Mouse (Mus musculus) forebrain, embryonic 10.5 days (tissue): ENCODE measurements at regions not wholly inside any gene's neighbourhood (a gene's known extent, or its start where the extent isn't known, plus 50 kb on each side); places are given as distances from the start of the nearest gene placed in this dataset.

Experiments used
- DNase-seq: peaks from one replicate; pipeline ENCODE4 v3.0.0-alpha.2; 2017; ENCODE audit warnings: low spot score; ENCODE audit errors: extremely low spot score
- H3K27ac ChIP-seq: fragments of 300-500 bp; sonication (generic); 2 replicates; pipeline ENCODE4 v1.5.1; 2016; ENCODE audit warnings: mild to moderate bottlenecking
- H3K27me3 ChIP-seq: fragments of 300-500 bp; sonication (generic); 2 replicates; pipeline ENCODE4 v1.6.1; 2016; ENCODE audit warnings: mild to moderate bottlenecking; ENCODE audit not compliant: poor library complexity, severe bottlenecking
- H3K36me3 ChIP-seq: fragments of 300-500 bp; sonication (generic); replicated peaks from 2 replicates; pipeline ENCODE4 v1.6.1; 2016; ENCODE audit warnings: mild to moderate bottlenecking, moderate library complexity
- H3K4me1 ChIP-seq: fragments of 300-500 bp; sonication (generic); 2 replicates; pipeline ENCODE4 v1.6.1; 2016
- H3K4me3 ChIP-seq: fragments of 300-500 bp; sonication (generic); 2 replicates; pipeline ENCODE4 v1.5.1; 2016; ENCODE audit warnings: mild to moderate bottlenecking, moderate library complexity
- H3K9me3 ChIP-seq: fragments of 300-500 bp; sonication (generic); 2 replicates; pipeline ENCODE4 v1.6.1; 2016; ENCODE audit warnings: mild to moderate bottlenecking, moderate library complexity
- WGBS: fragments of 180-500 bp; shearing (Covaris S2); methylation state at CpG from one replicate; pipeline ENCODE4 v1.1.7; 2016; 5-methylcytosine and 5-hydroxymethylcytosine counted together

DNA sequence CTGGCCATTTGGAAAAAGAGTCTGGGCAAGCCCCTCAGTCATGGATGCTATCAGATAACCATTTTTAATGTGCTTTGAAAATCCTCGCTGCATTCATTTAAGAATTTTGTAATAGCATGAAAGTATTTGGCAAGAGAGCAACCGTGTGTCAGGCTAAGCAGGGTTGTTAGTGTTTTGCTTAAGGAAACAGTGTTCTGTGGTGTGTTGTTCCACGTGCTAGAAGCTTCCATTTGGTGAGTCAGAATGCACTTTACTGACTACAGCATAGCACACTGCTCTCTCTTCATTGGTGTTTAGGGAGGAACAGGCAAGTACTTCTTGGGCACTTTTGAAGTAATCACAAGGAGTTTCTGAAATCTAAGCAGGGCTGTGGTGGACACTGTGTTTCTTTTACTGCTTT, 661.0 kb upstream of the Pkn2 start:
- Histone ChIP-seq H3K9me3 (no peaks in the 10 kb centered on the region), H3K4me3 (no peak overlapping the region), H3K27me3 (no peaks in the 10 kb centered on the region), H3K4me1 (no peaks in the 10 kb centered on the region), H3K27ac (no peak overlapping the region), H3K36me3 (no peaks in the 10 kb centered on the region)
- no peak for DNase-seq
- 80% methylated on average over 3 of the region's 3 CpGs for WGBS

DNA sequence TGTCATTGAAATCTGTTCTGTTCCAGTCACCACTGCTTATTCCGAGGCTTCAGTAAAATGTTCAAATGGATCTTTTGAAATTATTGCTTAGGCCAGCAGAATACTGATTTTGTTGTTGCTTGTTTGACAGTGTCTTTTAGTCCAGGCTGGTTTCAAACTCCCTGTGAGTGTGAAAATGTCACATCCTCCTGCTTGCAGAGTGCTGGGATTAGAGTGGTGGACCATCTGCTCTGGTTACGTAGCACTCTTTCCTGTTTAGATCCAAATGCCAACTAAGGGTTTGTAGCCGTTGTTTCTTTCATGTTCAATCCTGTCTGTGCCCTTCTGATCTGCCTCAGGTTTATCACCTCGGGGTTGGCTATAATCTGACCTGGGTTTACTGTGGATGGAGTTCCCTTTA, 646.2 kb upstream of the Pkn2 start:
- H3K4me3 ChIP-seq: no peak overlapping the region
- DNase-seq: no peak
- H3K9me3 ChIP-seq: no peaks in the 10 kb centered on the region
- H3K36me3 ChIP-seq: no peaks in the 10 kb centered on the region
- H3K27me3 ChIP-seq: no peaks in the 10 kb centered on the region
- H3K4me1 ChIP-seq: no peaks in the 10 kb centered on the region
- H3K27ac ChIP-seq: no peak overlapping the region
- WGBS: 89% methylated on average over 4 of the region's 4 CpGs

- Histone ChIP-seq H3K27me3 (no peaks in the 10 kb centered on the region), H3K4me3 (no peak overlapping the region), H3K27ac (no peak overlapping the region), H3K4me1 (no peaks in the 10 kb centered on the region), H3K36me3 (no peaks in the 10 kb centered on the region), H3K9me3 (no peaks in the 10 kb centered on the region)
- DNase-seq: no peak
Observed at GRCm38 (mm10) chr3:143527274-143527673, 645.5 kb upstream of the Pkn2 start.

DNA sequence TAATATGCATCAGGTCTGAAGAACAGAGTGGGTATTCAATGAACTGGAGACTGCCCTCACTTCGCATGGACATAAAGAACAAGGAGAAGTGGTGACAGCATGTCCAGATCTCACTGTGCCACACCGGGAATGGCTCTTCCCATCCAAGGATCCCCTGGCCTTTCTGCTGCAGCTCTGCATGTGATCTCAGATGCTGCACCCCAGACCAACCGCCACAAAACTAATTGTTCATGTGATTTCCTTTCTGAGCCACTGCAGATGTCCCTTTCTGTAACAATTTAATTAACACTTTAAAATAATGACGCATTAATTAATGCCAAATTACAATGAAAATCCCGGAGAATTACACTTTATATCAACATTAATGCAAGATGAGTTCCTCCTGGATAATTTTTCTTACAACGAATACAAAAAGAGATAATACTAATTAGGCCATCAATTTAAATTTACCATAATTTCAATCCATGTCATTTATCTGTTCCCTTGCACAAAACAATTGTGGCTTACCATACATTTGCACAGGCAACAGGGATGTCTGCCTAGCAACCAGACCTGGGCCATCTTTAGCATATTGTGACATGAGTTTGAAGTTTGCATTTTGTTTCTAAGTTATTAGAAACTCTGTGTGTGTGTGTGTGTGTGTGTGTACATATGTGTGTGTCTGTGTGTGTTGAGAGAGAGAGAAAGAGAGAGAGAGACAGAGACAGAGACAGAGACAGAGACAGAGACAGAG, 630.9 kb upstream of the Pkn2 start:
- Histone ChIP-seq H3K27ac (no peak overlapping the region), H3K36me3 (no peaks in the 10 kb centered on the region), H3K27me3 (no peaks in the 10 kb centered on the region), H3K4me1 (peaks cover 9% of the 10 kb centered on the region), H3K9me3 (no peaks in the 10 kb centered on the region), H3K4me3 (no peak overlapping the region)
- 86% methylated on average over 6 of the region's 6 CpGs for WGBS
- DNase-seq: no peak

DNA sequence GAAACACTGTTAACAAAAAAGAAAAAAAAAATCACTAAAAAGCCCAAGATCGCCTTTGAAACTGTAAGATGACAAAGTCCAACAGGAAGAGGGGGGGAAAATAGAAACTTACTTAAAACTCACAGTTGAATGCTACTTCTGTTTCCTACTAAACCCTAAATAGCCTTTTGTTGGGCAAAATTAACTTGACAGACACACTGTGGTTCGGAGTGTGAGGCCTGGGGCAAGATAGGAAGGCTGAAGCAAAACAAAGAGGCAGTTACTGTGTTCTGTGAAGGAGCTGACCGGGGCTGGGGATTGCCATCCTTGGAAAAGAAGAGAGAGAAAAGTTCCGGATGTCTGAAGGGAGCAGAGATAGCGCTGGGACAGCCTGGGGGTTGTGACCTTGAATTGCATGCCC, 627.7 kb upstream of the Pkn2 start:
- no peak overlapping the region for H3K4me3 ChIP-seq
- H3K27me3 ChIP-seq: no peaks in the 10 kb centered on the region
- H3K27ac ChIP-seq: no peak overlapping the region
- H3K36me3 ChIP-seq: no peaks in the 10 kb centered on the region
- no peak for DNase-seq
- H3K9me3 ChIP-seq: no peaks in the 10 kb centered on the region
- 42% methylated on average over 5 of the region's 5 CpGs for WGBS
- peaks cover 9% of the 10 kb centered on the region for H3K4me1 ChIP-seq

- Histone ChIP-seq H3K27me3 (no peaks in the 10 kb centered on the region), H3K36me3 (no peaks in the 10 kb centered on the region), H3K9me3 (no peaks in the 10 kb centered on the region), H3K4me1 (peaks cover 9% of the 10 kb centered on the region), H3K27ac (no peak overlapping the region), H3K4me3 (no peak overlapping the region)
- WGBS: 72% methylated on average over 1 of the region's 1 CpGs
- no peak for DNase-seq
Observed at GRCm38 (mm10) chr3:143508280-143508679, 626.5 kb upstream of the Pkn2 start.

DNA sequence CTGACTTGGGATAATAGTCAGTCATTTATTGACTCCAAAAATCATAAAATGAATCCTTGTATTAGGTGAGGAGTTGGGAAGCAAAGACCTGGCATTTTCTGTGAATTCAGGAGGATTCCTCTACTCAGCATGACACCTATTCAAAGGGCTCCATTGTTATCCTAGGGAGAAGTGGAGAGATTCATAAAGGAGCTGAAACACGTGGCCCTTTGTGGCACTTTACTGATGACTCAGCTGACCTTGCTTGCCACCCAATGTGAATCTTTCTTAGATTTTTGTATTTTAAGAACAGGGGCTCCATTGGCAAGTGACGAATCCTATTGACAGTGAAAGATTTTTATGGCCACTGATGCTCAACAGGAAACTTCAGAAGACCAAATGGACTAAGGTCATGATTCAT, 619.2 kb upstream of the Pkn2 start:
- no peaks in the 10 kb centered on the region for H3K4me1 ChIP-seq
- 54% methylated on average over 2 of the region's 2 CpGs for WGBS
- H3K4me3 ChIP-seq: no peak overlapping the region
- H3K27me3 ChIP-seq: no peaks in the 10 kb centered on the region
- no peaks in the 10 kb centered on the region for H3K9me3 ChIP-seq
- no peak overlapping the region for H3K27ac ChIP-seq
- DNase-seq: no peak
- no peaks in the 10 kb centered on the region for H3K36me3 ChIP-seq

GRCm38 (mm10) chr3:143495389-143495788, 613.6 kb upstream of the Pkn2 start:
- Histone ChIP-seq H3K4me1 (no peaks in the 10 kb centered on the region), H3K9me3 (no peaks in the 10 kb centered on the region), H3K4me3 (no peak overlapping the region), H3K27ac (no peak overlapping the region), H3K36me3 (no peaks in the 10 kb centered on the region), H3K27me3 (no peaks in the 10 kb centered on the region)
- no peak for DNase-seq
- 95% methylated on average over 4 of the region's 4 CpGs for WGBS

DNA sequence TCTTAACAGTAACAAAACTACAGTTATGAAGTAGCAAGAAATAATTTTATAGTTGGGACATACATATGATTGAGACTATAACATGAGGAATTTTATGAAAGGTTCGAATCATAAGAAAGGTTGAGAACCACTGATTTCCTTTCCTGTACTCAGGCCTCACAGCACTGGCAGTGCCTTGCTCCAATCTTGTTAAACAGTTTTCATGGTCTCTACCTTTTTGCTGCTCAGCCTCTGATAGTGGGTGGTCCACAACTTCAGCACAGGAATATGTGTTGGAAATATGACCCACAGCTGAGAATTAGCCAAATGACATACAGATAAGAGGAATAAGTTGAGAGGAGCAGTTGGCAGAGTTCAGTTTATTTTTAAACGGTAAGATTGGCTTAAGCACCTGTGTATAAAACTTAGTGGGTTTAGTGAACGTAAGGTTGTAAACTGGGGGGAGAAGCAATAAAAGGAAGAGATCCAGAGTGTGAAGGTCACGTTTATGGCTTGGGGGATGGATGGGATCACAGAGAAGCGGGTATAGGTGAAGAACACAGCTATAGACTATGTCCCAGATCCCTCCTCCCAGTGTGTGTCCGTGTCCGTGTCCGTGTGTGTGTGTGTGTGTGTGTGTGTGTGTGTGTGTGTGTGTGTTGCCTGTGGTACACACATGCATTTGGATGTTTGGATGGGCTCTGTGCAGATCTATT, 596.3 kb upstream of the Pkn2 start:
- 92% methylated on average over 8 of the region's 8 CpGs for WGBS
- Histone ChIP-seq H3K27me3 (no peaks in the 10 kb centered on the region), H3K27ac (no peak overlapping the region), H3K4me1 (no peaks in the 10 kb centered on the region), H3K4me3 (no peak overlapping the region), H3K36me3 (no peaks in the 10 kb centered on the region), H3K9me3 (no peaks in the 10 kb centered on the region)
- no peak for DNase-seq

DNA sequence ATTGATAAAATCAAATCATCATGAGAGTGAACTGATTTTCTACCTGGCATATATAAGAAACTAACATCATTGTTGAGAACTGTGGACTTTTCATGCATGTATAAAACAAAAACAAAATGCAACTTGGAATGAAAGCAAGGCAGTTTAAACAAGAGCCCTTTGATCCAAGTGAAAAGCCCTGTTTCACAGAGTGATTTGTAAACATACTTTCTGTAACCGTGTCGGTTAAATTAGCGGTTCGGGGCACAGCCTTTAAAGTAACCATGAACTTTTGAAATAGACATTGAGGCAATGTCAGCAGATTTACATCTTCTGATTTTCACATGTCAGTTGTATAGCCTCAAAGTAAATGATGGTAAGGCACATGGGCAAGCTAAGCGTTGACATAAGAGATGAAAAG, 593.7 kb upstream of the Pkn2 start:
- Histone ChIP-seq H3K4me1 (no peaks in the 10 kb centered on the region), H3K27ac (no peak overlapping the region), H3K36me3 (no peaks in the 10 kb centered on the region), H3K27me3 (no peaks in the 10 kb centered on the region), H3K4me3 (no peak overlapping the region), H3K9me3 (no peaks in the 10 kb centered on the region)
- DNase-seq: no peak
- 91% methylated on average over 5 of the region's 5 CpGs for WGBS

- H3K27me3 ChIP-seq: no peaks in the 10 kb centered on the region
- no peak overlapping the region for H3K4me3 ChIP-seq
- no peak overlapping the region for H3K27ac ChIP-seq
- WGBS: 66% methylated on average over 7 of the region's 7 CpGs
- no peaks in the 10 kb centered on the region for H3K36me3 ChIP-seq
- no peak for DNase-seq
- no peaks in the 10 kb centered on the region for H3K9me3 ChIP-seq
- no peaks in the 10 kb centered on the region for H3K4me1 ChIP-seq
Observed at GRCm38 (mm10) chr3:143447005-143447709, 565.4 kb upstream of the Pkn2 start.

- H3K36me3 ChIP-seq: no peaks in the 10 kb centered on the region
- H3K4me3 ChIP-seq: no peak overlapping the region
- no peak overlapping the region for H3K27ac ChIP-seq
- peaks cover 43% of the 10 kb centered on the region; the same call in 1 of the 2 replicates for H3K27me3 ChIP-seq
- DNase-seq: no peak
- WGBS: 66% methylated on average over 6 of the region's 6 CpGs
- H3K9me3 ChIP-seq: no peaks in the 10 kb centered on the region
- H3K4me1 ChIP-seq: peaks cover 6% of the 10 kb centered on the region
Observed at GRCm38 (mm10) chr3:143417401-143417800, 535.6 kb upstream of the Pkn2 start.

DNA sequence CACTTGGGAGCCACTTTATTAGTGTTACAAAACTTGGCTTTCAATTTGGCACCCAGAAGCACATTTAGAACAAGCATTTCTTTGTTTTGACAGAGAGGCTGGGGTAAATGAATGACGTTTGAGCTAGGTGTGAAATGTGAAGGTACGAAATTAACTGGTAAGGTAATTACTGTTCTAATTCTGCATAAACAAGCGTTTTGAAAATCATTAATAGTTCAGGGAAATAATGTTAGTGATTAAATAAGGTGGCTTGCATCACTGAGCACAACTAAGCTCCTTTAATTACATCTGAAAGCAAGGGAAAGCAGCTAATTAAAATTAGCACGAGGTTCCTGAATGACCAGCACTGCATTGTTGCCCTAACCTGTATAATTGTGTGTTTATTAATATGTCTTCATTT, 529.9 kb upstream of the Pkn2 start:
- 40% methylated on average over 4 of the region's 4 CpGs for WGBS
- H3K4me1 ChIP-seq: peaks cover 9% of the 10 kb centered on the region; the same call in 1 of the 2 replicates
- no peak overlapping the region for H3K27ac ChIP-seq
- DNase-seq: no peak
- no peak overlapping the region for H3K4me3 ChIP-seq
- H3K9me3 ChIP-seq: no peaks in the 10 kb centered on the region
- no peaks in the 10 kb centered on the region for H3K36me3 ChIP-seq
- peaks cover 60% of the 10 kb centered on the region; the same call in 1 of the 2 replicates for H3K27me3 ChIP-seq
